Mouse (Mus musculus) limb, embryonic 11.5 days (tissue): ENCODE measurements at regions not wholly inside any gene's neighbourhood (a gene's known extent, or its start where the extent isn't known, plus 50 kb on each side); places are given as distances from the start of the nearest gene placed in this dataset.
"Not testable (repeated sequence)": the region's sequence is repeated elsewhere in the genome, so short reads cannot be mapped to it uniquely, and the experiment has no call there.

Experiments
- ATAC-seq: fragments of 200-750 bp; cut with Nextera tagmentation; 2 replicates; pipeline ENCODE4 v1.8.0; 2017; ENCODE audit warnings: low read depth; ENCODE audit not compliant: insufficient number of reproducible peaks, low FRiP score, low TSS enrichment
- DNase-seq: peaks from one replicate; pipeline ENCODE4 v3.0.0-alpha.2; 2015; ENCODE audit warnings: low spot score
- H3K27ac ChIP-seq: fragments of 300-500 bp; sonication (generic); replicated peaks from 2 replicates; pipeline ENCODE4 v1.5.1; 2014; ENCODE audit warnings: low read depth, mild to moderate bottlenecking, low read length
- H3K27me3 ChIP-seq: fragments of 300-500 bp; sonication (generic); 2 replicates; pipeline ENCODE4 v1.6.1; 2014; ENCODE audit warnings: mild to moderate bottlenecking, low read length, mixed read lengths; ENCODE audit not compliant: control insufficient read depth, insufficient read depth
- H3K36me3 ChIP-seq: fragments of 300-500 bp; sonication (generic); 2 replicates; pipeline ENCODE4 v1.6.1; 2014; ENCODE audit warnings: mild to moderate bottlenecking, low read length, moderate library complexity, mixed read lengths; ENCODE audit not compliant: control insufficient read depth, insufficient read depth
- H3K4me1 ChIP-seq: fragments of 300-500 bp; sonication (generic); 2 replicates; pipeline ENCODE4 v1.6.1; 2014; ENCODE audit warnings: low read length, mixed read lengths; ENCODE audit not compliant: control insufficient read depth, insufficient read depth
- H3K4me2 ChIP-seq: fragments of 300-500 bp; sonication (generic); 2 replicates; pipeline ENCODE4 v1.6.1; 2014; ENCODE audit warnings: low read depth, mild to moderate bottlenecking, moderate library complexity; ENCODE audit not compliant: severe bottlenecking
- H3K4me3 ChIP-seq: fragments of 300-500 bp; sonication (generic); 2 replicates; pipeline ENCODE4 v1.5.1; 2014; ENCODE audit warnings: low read depth, low read length
- H3K9ac ChIP-seq: fragments of 300-500 bp; sonication (generic); 2 replicates; pipeline ENCODE4 v1.6.1; 2014; ENCODE audit warnings: mild to moderate bottlenecking, low read length
- H3K9me3 ChIP-seq: fragments of 300-500 bp; sonication (generic); 2 replicates; pipeline ENCODE4 v1.6.1; 2016; ENCODE audit warnings: low read length; ENCODE audit not compliant: control insufficient read depth
- WGBS: fragments of 180-500 bp; shearing (Covaris S2); extraction: QIAGEN DNeasy Blood & Tissue Kit; methylation state at CpG from one replicate; pipeline ENCODE4 v1.1.7; 2014; 5-methylcytosine and 5-hydroxymethylcytosine counted together

DNA sequence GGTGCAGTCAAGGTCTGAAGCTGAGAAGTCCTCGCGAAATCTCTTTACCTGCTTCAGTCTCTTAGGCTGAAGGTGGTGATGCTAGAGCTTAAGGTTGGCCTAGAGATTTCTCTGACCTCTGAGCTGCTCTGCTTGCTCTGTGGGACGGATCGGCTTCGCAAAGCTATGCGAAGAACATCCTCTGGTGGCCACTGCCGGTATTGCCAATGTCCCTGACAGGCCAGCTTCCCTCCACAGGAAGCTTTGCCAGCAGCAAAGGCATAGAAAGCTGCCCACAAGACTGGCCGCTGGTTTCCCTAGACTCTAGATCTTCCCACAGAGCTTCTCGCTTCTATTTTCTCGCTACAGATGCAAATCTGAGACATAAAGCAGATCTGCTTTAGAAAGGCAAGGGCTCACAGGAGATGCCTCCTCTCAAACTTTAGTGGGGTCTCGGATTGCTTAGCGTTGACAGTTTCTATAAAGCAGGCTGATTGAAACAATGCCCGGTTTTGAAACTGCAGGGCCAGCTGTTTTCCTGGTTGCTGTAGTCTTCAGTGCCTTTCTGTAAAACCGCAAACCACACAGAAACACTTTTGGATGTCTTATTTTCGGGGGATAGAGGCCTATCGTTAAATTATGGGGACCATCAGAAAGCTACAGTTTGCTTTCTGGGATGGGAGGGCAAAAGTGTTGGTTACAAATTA lies 153.7 kb downstream of the Car8 start:
- no peaks in the 10 kb centered on the region for H3K4me1 ChIP-seq
- H3K27ac ChIP-seq: no peak overlapping the region
- peak; percentile 91 for DNase-seq
- H3K27me3 ChIP-seq: no peaks in the 10 kb centered on the region
- no peak overlapping the region for H3K4me2 ChIP-seq
- no peaks in the 10 kb centered on the region for H3K36me3 ChIP-seq
- H3K9me3 ChIP-seq: no peaks in the 10 kb centered on the region
- WGBS: 28% methylated on average over 16 of the region's 16 CpGs
- peak; percentile 84 for ATAC-seq
- no peak overlapping the region for H3K9ac ChIP-seq
- H3K4me3 ChIP-seq: no peak overlapping the region

DNA sequence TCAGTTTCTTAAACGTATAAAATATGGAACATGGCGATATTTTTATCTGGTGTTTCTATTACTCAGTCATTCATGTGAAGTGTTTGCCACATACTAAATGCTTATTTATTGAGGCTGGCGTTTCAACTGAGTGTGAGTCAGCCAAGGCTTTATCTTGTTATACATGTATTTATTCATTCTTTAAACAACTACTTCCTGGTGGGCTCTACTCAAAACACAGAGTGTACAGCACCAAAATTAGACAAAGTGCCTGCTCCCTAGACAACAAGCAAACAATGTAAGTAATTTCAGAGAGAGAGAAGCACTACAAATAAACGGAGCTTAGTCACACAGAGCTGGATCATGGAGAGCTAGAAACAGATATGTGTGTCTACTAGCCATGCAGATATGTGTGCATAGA lies 159.5 kb downstream of the Car8 start:
- ATAC-seq (no peak), DNase-seq (no peak)
- Histone ChIP-seq H3K4me1 (no peaks in the 10 kb centered on the region), H3K4me2 (no peak overlapping the region), H3K27ac (no peak overlapping the region), H3K27me3 (no peaks in the 10 kb centered on the region), H3K9ac (no peak overlapping the region), H3K4me3 (no peak overlapping the region), H3K9me3 (no peaks in the 10 kb centered on the region), H3K36me3 (no peaks in the 10 kb centered on the region)
- WGBS: 86% methylated on average over 4 of the region's 4 CpGs

- Histone ChIP-seq H3K36me3 (no peaks in the 10 kb centered on the region), H3K27me3 (no peaks in the 10 kb centered on the region), H3K4me3 (no peak overlapping the region), H3K4me2 (no peak overlapping the region; the same call in 1 of the 2 replicates), H3K9ac (no peak overlapping the region), H3K27ac (no peak overlapping the region), H3K4me1 (no peaks in the 10 kb centered on the region), H3K9me3 (no peaks in the 10 kb centered on the region)
- ATAC-seq (peak; percentile 89), DNase-seq (peak; percentile 46)
- WGBS: 22% methylated on average over 6 of the region's 6 CpGs
Observed at GRCm38 (mm10) chr4:8072989-8073573, 165.8 kb downstream of the Car8 start.

- not testable (repeated sequence) for H3K4me1 ChIP-seq, ATAC-seq, H3K9me3 ChIP-seq, H3K27ac ChIP-seq, H3K4me3 ChIP-seq, H3K36me3 ChIP-seq, H3K4me2 ChIP-seq, DNase-seq, H3K27me3 ChIP-seq, H3K9ac ChIP-seq
Observed at GRCm38 (mm10) chr4:8070693-8071092, 168.1 kb downstream of the Car8 start.

DNA sequence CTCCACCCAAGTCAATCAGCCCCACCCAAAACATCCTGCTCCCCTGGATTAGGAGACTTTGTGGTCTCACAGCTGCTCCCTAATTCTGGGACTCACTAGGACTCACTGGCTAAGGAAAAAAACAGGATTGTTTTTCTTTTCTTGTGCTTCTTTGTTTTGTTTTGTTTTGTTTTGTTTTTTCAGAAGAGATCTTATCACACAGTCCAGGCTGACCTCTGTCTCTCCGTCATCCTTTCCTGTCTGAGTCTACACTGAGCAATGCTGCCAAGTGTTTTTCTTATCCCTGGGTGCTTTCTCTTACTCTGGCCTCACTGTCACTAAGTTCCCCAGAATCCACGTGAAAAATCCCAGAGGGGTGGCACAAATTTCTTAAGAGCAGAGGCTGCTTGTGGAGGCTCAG lies 170.8 kb downstream of the Car8 start:
- Histone ChIP-seq H3K9me3 (no peaks in the 10 kb centered on the region), H3K27ac (no peak overlapping the region), H3K9ac (no peak overlapping the region), H3K4me1 (no peaks in the 10 kb centered on the region), H3K36me3 (no peaks in the 10 kb centered on the region), H3K4me2 (no peak overlapping the region), H3K4me3 (no peak overlapping the region), H3K27me3 (no peaks in the 10 kb centered on the region)
- ATAC-seq: no peak
- no peak for DNase-seq
- WGBS: 55% methylated on average over 2 of the region's 2 CpGs

DNA sequence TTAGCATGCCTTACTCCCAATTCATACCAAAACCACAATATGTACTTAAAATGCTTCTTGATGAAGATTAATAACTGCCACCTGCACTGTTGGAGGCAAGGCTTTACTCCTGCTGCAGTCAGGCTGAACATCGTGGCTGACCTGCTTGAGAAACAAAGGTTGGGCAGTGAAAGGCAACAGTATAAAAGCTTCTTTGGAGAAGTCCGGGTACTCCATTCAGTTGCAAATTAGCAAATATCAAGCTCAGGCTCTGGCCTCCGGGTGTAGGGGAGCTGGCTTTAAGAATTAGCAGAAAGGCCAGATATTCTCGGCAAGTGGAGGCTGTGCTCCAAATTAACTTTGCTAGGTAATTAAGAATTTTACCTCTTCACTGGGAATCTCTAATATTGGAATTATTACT lies 197.1 kb downstream of the Car8 start:
- no peak overlapping the region for H3K4me3 ChIP-seq
- H3K4me1 ChIP-seq: no peaks in the 10 kb centered on the region
- H3K36me3 ChIP-seq: no peaks in the 10 kb centered on the region
- no peak overlapping the region for H3K4me2 ChIP-seq
- no peaks in the 10 kb centered on the region for H3K27me3 ChIP-seq
- H3K9me3 ChIP-seq: no peaks in the 10 kb centered on the region
- WGBS: 80% methylated on average over 4 of the region's 4 CpGs
- H3K9ac ChIP-seq: no peak overlapping the region
- no peak overlapping the region for H3K27ac ChIP-seq
- no peak for ATAC-seq
- DNase-seq: no peak

- H3K4me1 ChIP-seq: no peaks in the 10 kb centered on the region
- H3K9me3 ChIP-seq: no peaks in the 10 kb centered on the region
- no peak overlapping the region for H3K4me3 ChIP-seq
- no peaks in the 10 kb centered on the region for H3K27me3 ChIP-seq
- ATAC-seq (no peak), DNase-seq (no peak)
- H3K36me3 ChIP-seq: no peaks in the 10 kb centered on the region
- H3K9ac ChIP-seq: no peak overlapping the region
- H3K4me2 ChIP-seq: no peak overlapping the region
- WGBS: 88% methylated on average over 1 of the region's 1 CpGs
- H3K27ac ChIP-seq: no peak overlapping the region
Observed at GRCm38 (mm10) chr4:8037863-8038262, 201.0 kb downstream of the Car8 start.

- H3K36me3 ChIP-seq, H3K9me3 ChIP-seq, ATAC-seq, DNase-seq, H3K27me3 ChIP-seq, H3K9ac ChIP-seq, H3K4me3 ChIP-seq, H3K4me1 ChIP-seq, H3K4me2 ChIP-seq, H3K27ac ChIP-seq: not testable (repeated sequence)
- WGBS: 82% methylated on average over 1 of the region's 1 CpGs
Observed at GRCm38 (mm10) chr4:8033402-8033801, 205.4 kb downstream of the Car8 start.

DNA sequence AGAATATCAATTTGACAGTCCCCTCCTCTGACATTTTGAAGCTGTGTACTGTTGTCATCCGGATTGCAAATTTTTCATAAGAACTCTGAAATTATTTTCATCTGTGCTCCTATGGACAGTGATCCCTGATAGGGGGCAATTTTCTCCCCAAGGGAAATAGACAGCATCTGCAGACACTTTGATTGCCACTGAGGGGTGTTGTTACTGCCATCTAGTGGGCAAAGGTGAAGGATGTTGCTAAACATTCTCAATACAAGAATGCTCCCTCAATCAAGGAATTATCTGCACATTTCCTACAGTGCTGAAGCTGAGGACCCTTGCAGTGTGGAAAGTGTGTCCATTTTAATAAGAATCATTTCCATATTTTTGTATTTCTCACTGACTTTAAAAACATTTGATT lies 233.7 kb downstream of the Car8 start:
- Histone ChIP-seq H3K9me3 (no peaks in the 10 kb centered on the region), H3K36me3 (no peaks in the 10 kb centered on the region), H3K27ac (no peak overlapping the region), H3K4me2 (no peak overlapping the region), H3K27me3 (no peaks in the 10 kb centered on the region), H3K4me1 (no peaks in the 10 kb centered on the region), H3K9ac (no peak overlapping the region), H3K4me3 (no peak overlapping the region)
- ATAC-seq (no peak), DNase-seq (peak; percentile 50)
- 20% methylated on average over 1 of the region's 1 CpGs for WGBS
